Mouse (Mus musculus) liver, embryonic 15.5 days (tissue): ENCODE measurements around the gene Myh4. TPM values are rescaled to one million over a fixed set of nuclear protein-coding genes. Genes with fewer than 3 reads are reported as not detected.

ENCODE experiments used
- ATAC-seq: fragments of 200-750 bp; cut with Nextera tagmentation; 2 replicates; pipeline ENCODE4 v1.8.0; 2017; ENCODE audit warnings: moderate number of reproducible peaks, mild to moderate bottlenecking, moderate library complexity; ENCODE audit not compliant: insufficient read depth
- H3K27ac ChIP-seq: fragments of 300-500 bp; sonication (generic); replicated peaks from 2 replicates; pipeline ENCODE4 v1.5.1; 2015; ENCODE audit warnings: mild to moderate bottlenecking, inconsistent platforms
- H3K27me3 ChIP-seq: fragments of 300-500 bp; sonication (generic); 2 replicates; pipeline ENCODE4 v1.6.1; 2015; ENCODE audit warnings: mild to moderate bottlenecking, inconsistent platforms
- H3K36me3 ChIP-seq: fragments of 300-500 bp; sonication (generic); replicated peaks from 2 replicates; pipeline ENCODE4 v1.6.1; 2015; ENCODE audit warnings: moderate library complexity, mild to moderate bottlenecking, inconsistent platforms
- H3K4me1 ChIP-seq: fragments of 300-500 bp; sonication (generic); replicated peaks from 2 replicates; pipeline ENCODE4 v1.6.1; 2015; ENCODE audit warnings: inconsistent platforms
- H3K4me2 ChIP-seq: fragments of 300-500 bp; sonication (generic); 2 replicates; pipeline ENCODE4 v1.6.1; 2015; ENCODE audit warnings: moderate library complexity, mild to moderate bottlenecking, inconsistent platforms
- H3K4me3 ChIP-seq: fragments of 300-500 bp; sonication (generic); replicated peaks from 2 replicates; pipeline ENCODE4 v1.5.1; 2015; ENCODE audit warnings: mild to moderate bottlenecking, inconsistent platforms
- H3K9ac ChIP-seq: fragments of 300-500 bp; sonication (generic); 2 replicates; pipeline ENCODE4 v1.6.1; 2015; ENCODE audit warnings: moderate library complexity, mild to moderate bottlenecking, inconsistent platforms
- H3K9me3 ChIP-seq: fragments of 300-500 bp; sonication (generic); replicated peaks from 2 replicates; pipeline ENCODE4 v1.6.1; 2016; ENCODE audit warnings: inconsistent platforms
- WGBS: fragments of 180-500 bp; shearing (Covaris S2); methylation state at CpG from one replicate; pipeline ENCODE4 v1.1.7; 2015; ENCODE audit warnings: mixed read lengths; ENCODE audit not compliant: insufficient replicate concordance; 5-methylcytosine and 5-hydroxymethylcytosine counted together
- polyA plus RNA-seq: library from polyadenylated mRNA; unstranded; fragments of >200 nt; fragmentation: Nextera tagmentation; extraction: Ambion mirVana; gene quantifications from 2 replicates; pipeline ENCODE4 v1.2.1, GENCODE M21; 2015

The Myh4 gene
- polyA plus RNA-seq = 0.09 and 0.20 TPM in 2 replicates

- H3K4me2 ChIP-seq = no peak within 1 kb of the TSS
- WGBS = 61% methylated on average over 5 of the region's 5 CpGs
These were observed at the start of gene Myh4 for GRCm38 (mm10) chr11:67237481-67238079. Gene Myh4, plus strand, starts transcription at chr11:67238029.

GRCm38 (mm10) chr11:67190316-67190715, 47.5 kb upstream of the Myh4 start:
- H3K9ac ChIP-seq = no peak overlapping the region
- no peaks in the 10 kb centered on the region for H3K4me1 ChIP-seq
- H3K4me3 ChIP-seq = no peak overlapping the region
- no peaks in the 10 kb centered on the region for H3K9me3 ChIP-seq
- 67% methylated on average over 10 of the region's 10 CpGs for WGBS
- no peaks in the 10 kb centered on the region for H3K27me3 ChIP-seq
- H3K36me3 ChIP-seq = no peaks in the 10 kb centered on the region
- H3K4me2 ChIP-seq = no peak overlapping the region
- H3K27ac ChIP-seq = no peak overlapping the region
- no peak for ATAC-seq

More at GRCm38 (mm10) chr11:67237481-67238079, at the start of gene Myh4:
- no peaks in the 10 kb centered on the region for H3K9me3 ChIP-seq
- ATAC-seq = no peak
- no peak within 1 kb of the TSS for H3K27ac ChIP-seq
- no peaks in the 10 kb centered on the region for H3K36me3 ChIP-seq
- no peaks in the 10 kb centered on the region for H3K27me3 ChIP-seq
- no peaks in the 10 kb centered on the region for H3K4me1 ChIP-seq
- no peak within 1 kb of the TSS for H3K4me3 ChIP-seq
- no peak within 1 kb of the TSS for H3K9ac ChIP-seq

- H3K4me3 ChIP-seq = no peak overlapping the region
- ATAC-seq = no peak
- no peak overlapping the region for H3K27ac ChIP-seq
- H3K4me2 ChIP-seq = no peak overlapping the region
- H3K9me3 ChIP-seq = no peaks in the 10 kb centered on the region
- WGBS = 58% methylated on average over 2 of the region's 2 CpGs
- no peaks in the 10 kb centered on the region for H3K4me1 ChIP-seq
- no peak overlapping the region for H3K9ac ChIP-seq
- H3K36me3 ChIP-seq = no peaks in the 10 kb centered on the region
- no peaks in the 10 kb centered on the region for H3K27me3 ChIP-seq
These were observed 47.0 kb upstream of the Myh4 start for GRCm38 (mm10) chr11:67190814-67191213.

DNA sequence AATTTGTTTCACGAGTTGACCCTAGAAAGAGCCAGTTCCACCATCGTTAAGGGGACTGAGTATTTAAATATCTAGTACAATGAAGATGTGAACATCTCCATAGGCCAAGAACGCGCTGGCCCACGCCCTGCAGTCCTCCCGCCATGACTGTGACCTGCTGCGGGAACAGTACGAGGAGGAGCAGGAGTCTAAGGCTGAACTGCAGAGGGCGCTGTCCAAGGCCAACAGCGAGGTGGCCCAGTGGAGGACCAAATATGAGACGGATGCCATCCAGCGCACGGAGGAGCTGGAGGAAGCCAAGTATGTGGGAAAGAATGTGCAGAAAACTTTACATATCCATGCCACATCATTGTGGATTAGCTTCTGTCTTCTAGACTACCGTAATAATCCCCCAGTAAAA, 46.3 kb upstream of the Myh4 start:
- Histone ChIP-seq H3K9ac (no peak overlapping the region), H3K27ac (no peak overlapping the region), H3K36me3 (no peaks in the 10 kb centered on the region), H3K4me2 (no peak overlapping the region), H3K4me3 (no peak overlapping the region), H3K27me3 (no peaks in the 10 kb centered on the region), H3K4me1 (no peaks in the 10 kb centered on the region), H3K9me3 (no peaks in the 10 kb centered on the region)
- 75% methylated on average over 14 of the region's 14 CpGs for WGBS
- ATAC-seq = no peak

DNA sequence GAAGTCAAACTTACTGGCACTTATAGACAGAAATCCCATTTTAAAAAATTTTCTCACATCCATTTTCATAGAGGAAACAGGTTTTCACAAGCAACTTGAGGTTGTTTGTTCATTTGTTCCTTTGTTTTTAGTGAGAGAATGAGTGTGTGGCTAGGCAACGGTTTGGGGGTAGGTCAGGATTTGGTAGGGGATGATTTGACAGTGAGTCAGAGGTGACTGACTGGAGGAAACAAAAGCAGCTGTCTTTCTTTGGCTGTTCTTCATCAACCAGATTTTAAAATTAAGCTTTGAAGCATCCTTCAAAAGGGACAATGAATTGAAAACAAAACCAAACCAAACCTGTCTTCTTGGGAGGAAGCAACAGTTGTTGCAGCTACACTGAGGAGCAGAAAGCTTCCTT, 38.5 kb upstream of the Myh4 start:
- WGBS = 26% methylated on average over 1 of the region's 1 CpGs
- no peak overlapping the region for H3K9ac ChIP-seq
- no peaks in the 10 kb centered on the region for H3K36me3 ChIP-seq
- ATAC-seq = no peak
- H3K9me3 ChIP-seq = no peaks in the 10 kb centered on the region
- H3K4me2 ChIP-seq = no peak overlapping the region
- H3K27ac ChIP-seq = no peak overlapping the region
- H3K4me1 ChIP-seq = no peaks in the 10 kb centered on the region
- H3K4me3 ChIP-seq = no peak overlapping the region
- H3K27me3 ChIP-seq = no peaks in the 10 kb centered on the region

DNA sequence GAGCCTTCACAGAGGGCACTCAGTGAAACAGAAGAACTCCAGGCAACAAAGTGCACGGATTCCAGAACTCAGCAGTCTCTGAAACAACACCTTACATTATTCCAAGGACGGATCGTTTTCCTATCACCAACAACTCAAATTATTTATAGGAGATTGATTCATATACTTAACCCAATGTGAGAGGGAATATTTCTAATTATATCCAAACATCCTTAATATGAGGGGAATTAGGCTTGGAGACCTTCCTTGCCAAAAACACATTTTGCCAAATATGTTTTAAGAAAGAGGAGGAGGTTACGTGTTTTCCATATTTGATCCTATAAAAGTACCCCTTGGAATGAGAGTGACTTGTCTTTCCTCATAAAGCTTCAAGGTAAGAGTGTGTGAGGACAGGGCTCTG, 38.1 kb upstream of the Myh4 start, which contains the start of gene Myh1:
TSS of gene Myh1 (plus strand) at position 301 of the 400 bp plus-strand sequence.
- no peak within 1 kb of the TSS for H3K9ac ChIP-seq
- no peaks in the 10 kb centered on the region for H3K27me3 ChIP-seq
- no peaks in the 10 kb centered on the region for H3K9me3 ChIP-seq
- H3K36me3 ChIP-seq = no peaks in the 10 kb centered on the region
- H3K27ac ChIP-seq = no peak within 1 kb of the TSS
- no peak within 1 kb of the TSS for H3K4me3 ChIP-seq
- H3K4me2 ChIP-seq = no peak within 1 kb of the TSS
- H3K4me1 ChIP-seq = no peaks in the 10 kb centered on the region
- 54% methylated on average over 4 of the region's 4 CpGs for WGBS
- no peak for ATAC-seq

- H3K9me3 ChIP-seq = no peaks in the 10 kb centered on the region
- H3K4me3 ChIP-seq = no peak overlapping the region
- no peaks in the 10 kb centered on the region for H3K4me1 ChIP-seq
- no peak overlapping the region for H3K4me2 ChIP-seq
- H3K9ac ChIP-seq = no peak overlapping the region
- no peak overlapping the region for H3K27ac ChIP-seq
- WGBS = 45% methylated on average over 3 of the region's 3 CpGs
- no peaks in the 10 kb centered on the region for H3K36me3 ChIP-seq
- H3K27me3 ChIP-seq = no peaks in the 10 kb centered on the region
- ATAC-seq = no peak
These were observed 33.1 kb upstream of the Myh4 start for GRCm38 (mm10) chr11:67204766-67205165.

DNA sequence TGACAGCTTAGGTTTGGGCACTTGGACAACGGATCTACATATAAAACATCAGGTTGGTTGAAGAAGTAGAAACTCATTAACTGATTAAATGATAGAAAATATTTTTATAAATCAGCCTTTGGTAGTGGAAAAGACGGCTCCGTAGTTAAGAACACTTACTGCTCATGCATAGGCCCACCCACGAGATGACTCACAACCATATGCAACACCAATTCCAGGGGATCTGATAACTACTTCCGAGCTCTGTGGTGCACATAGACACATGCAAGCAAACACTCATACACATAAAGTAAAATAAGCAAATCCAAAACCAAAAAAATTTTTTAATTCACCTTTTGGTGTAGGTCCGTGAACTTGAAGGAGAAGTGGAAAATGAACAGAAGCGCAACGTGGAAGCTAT, 16.0 kb upstream of the Myh4 start:
- Histone ChIP-seq H3K4me3 (no peak overlapping the region), H3K27me3 (no peaks in the 10 kb centered on the region), H3K4me1 (no peaks in the 10 kb centered on the region), H3K27ac (no peak overlapping the region), H3K9me3 (no peaks in the 10 kb centered on the region), H3K4me2 (no peak overlapping the region), H3K9ac (no peak overlapping the region), H3K36me3 (no peaks in the 10 kb centered on the region)
- ATAC-seq = no peak
- 74% methylated on average over 8 of the region's 8 CpGs for WGBS

DNA sequence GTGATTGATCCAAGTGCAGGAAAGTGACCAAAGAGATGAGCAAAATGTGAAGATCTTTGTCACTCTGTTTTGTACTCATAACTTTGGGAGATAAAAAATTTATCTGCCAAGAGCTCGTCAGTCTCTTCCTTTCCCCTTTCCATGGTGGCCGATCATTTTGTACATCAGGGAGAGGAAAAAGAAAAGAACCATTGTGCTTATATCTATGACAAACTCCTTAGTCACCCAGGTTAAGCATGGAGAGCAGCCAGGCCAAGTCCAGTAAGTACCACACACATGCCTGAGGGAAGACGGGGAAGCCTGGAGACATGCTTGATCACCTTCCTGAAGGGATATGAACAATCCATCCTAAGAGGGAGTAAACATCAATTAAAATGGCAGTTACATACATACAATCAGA, 13.4 kb upstream of the Myh4 start:
- Histone ChIP-seq H3K27ac (no peak overlapping the region), H3K4me1 (no peaks in the 10 kb centered on the region), H3K4me2 (no peak overlapping the region), H3K36me3 (no peaks in the 10 kb centered on the region), H3K27me3 (no peaks in the 10 kb centered on the region), H3K9ac (no peak overlapping the region), H3K4me3 (no peak overlapping the region), H3K9me3 (no peaks in the 10 kb centered on the region)
- 60% methylated on average over 3 of the region's 3 CpGs for WGBS
- no peak for ATAC-seq

DNA sequence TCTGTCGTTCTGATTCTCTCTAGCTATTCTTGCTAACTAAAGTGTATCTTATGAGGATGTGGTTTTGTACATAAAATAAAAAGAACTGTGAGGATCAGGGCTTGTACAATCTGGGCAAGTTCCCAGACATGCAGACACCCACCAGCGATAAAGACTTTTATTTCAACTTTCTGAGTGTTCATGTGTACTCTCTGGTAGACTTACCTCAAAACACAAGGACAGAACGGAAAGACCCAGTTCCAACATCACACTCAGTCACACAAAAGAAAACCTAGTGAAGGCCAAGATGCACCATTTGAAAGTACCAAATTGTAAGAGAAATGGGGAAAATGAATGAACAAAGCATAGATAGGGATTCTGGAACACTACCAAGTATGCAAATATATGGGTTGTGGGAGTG, 9.1 kb upstream of the Myh4 start:
- no peaks in the 10 kb centered on the region for H3K9me3 ChIP-seq
- no peak overlapping the region for H3K4me2 ChIP-seq
- no peak overlapping the region for H3K9ac ChIP-seq
- H3K27me3 ChIP-seq = no peaks in the 10 kb centered on the region
- 54% methylated on average over 3 of the region's 3 CpGs for WGBS
- no peaks in the 10 kb centered on the region for H3K36me3 ChIP-seq
- ATAC-seq = no peak
- no peaks in the 10 kb centered on the region for H3K4me1 ChIP-seq
- H3K4me3 ChIP-seq = no peak overlapping the region
- no peak overlapping the region for H3K27ac ChIP-seq

DNA sequence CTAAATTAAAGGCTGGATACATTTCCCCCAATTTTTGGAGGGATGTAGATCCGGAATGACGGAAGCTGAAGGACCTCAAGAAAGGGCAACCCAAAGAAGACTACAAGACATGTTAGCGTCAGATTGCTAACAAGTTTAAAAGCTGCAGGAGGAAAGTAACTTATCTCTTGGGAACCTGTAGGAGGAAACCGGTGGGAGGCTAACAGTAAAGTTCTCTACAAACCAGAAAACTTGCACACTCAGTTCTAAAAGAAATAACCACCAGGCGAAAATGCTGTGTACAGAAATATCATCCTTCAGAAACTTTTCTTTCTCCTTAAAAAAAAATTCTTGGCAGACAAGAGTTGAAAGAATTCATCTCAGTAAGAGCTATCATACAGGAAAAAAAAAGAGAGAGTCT, 8.7 kb upstream of the Myh4 start:
- H3K4me3 ChIP-seq = no peak overlapping the region
- WGBS = 55% methylated on average over 5 of the region's 5 CpGs
- no peak overlapping the region for H3K9ac ChIP-seq
- H3K27ac ChIP-seq = no peak overlapping the region
- no peaks in the 10 kb centered on the region for H3K36me3 ChIP-seq
- no peak overlapping the region for H3K4me2 ChIP-seq
- no peak for ATAC-seq
- H3K9me3 ChIP-seq = no peaks in the 10 kb centered on the region
- H3K4me1 ChIP-seq = no peaks in the 10 kb centered on the region
- no peaks in the 10 kb centered on the region for H3K27me3 ChIP-seq

DNA sequence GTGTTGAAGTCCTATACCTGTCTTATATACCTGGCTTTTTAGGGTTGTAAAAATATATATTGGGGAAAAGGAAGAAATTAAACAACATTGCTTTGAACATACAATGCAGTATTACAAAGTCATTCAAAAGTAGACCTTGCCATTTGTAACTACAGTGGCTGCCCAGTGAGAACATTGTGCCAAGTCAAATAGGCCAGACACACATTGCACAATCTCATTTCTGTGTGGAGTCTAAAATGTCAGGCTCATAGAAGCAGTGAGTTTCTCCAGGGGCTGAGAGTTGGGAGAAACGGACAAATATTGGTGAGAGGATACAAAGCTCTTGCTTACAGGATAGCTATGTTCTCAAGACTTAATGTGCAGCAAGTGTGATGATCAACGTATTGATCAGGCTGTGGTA, 7.9 kb upstream of the Myh4 start:
- H3K27me3 ChIP-seq = no peaks in the 10 kb centered on the region
- no peak overlapping the region for H3K4me2 ChIP-seq
- H3K27ac ChIP-seq = no peak overlapping the region

More for the DNA sequence above, 7.9 kb upstream of the Myh4 start:
- 69% methylated on average over 2 of the region's 2 CpGs for WGBS
- Histone ChIP-seq H3K9me3 (no peaks in the 10 kb centered on the region), H3K4me1 (no peaks in the 10 kb centered on the region), H3K4me3 (no peak overlapping the region), H3K9ac (no peak overlapping the region), H3K36me3 (no peaks in the 10 kb centered on the region)
- ATAC-seq = no peak
